Mouse (Mus musculus): Measurements from ENCODE around the gene Tfcp2. TPM values are rescaled to one million over a fixed set of nuclear protein-coding genes. Genes with fewer than 3 reads are reported as not detected.

The Tfcp2 gene
- polyA plus RNA-seq, 1 experiment, result 2.1 TPM

DNA sequence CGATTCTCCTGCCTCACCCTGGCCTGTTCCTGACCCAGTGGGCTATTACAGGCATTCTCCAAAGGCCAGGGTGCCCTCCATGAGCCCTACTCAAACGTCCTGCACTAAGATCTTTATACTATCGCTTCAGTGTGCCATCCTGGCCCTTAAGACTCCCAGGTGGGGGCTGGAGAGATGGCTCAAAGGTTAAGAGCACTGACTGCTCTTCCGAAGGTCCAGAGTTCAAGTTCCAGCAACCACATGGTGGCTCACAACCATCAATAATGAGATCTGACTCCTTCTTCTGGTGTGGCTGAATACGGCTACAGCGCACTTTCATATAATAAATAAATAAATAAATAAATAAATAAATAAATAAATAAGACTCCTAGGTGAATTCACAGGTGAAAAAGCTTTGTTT, 41.0 kb upstream of the Tfcp2 start:
- Histone ChIP-seq H3K4me1 (ENCODE audit: control insufficient read depth, insufficient read depth, insufficient read length, low read length) (peaks cover 3% of the 10 kb centered on the region; the same call in 1 of the 2 replicates), H3K27me3 (ENCODE audit: control insufficient read depth, insufficient read depth, low read length) (no peaks in the 10 kb centered on the region), H3K4me3 (ENCODE audit: low read depth, low read length) (no peak overlapping the region), H3K27ac (ENCODE audit: insufficient read depth, low read depth, low read length) (no peak overlapping the region), H3K36me3 (ENCODE audit: control insufficient read depth, insufficient read depth, low read length) (no peaks in the 10 kb centered on the region)
- TF ChIP-seq POLR2A (IDR thresholded peaks at IDR 0.05; ENCODE audit: low read depth, low read length) (no peak), CTCF (IDR thresholded peaks at IDR 0.05; ENCODE audit: extremely low read depth, insufficient read length, insufficient replicate concordance, low read depth, low read length) (no peak)
- WGBS, result 48% methylated on average over 6 of the region's 6 CpGs

DNA sequence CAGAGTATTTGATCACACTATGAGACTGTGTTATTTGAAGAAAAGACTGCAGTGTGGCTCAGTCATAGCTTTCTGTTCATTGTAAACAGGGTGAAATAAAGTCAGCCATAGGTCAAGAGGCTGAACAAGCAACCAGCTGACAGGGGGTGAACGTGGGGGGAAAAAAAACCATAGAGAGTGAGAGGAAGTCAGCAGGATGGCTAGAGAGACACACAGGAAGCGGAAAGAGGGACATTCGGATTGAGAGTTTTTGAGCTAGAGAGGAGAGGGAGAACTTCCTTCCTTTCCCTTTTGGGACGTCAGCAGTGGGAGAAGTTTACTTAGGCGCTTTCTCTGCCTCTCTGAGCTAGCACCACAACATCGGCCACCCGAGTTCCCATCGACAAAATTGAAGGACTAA, 38.6 kb upstream of the Tfcp2 start:
- H3K27me3 ChIP-seq (ENCODE audit: control insufficient read depth, insufficient read depth, low read length), result no peaks in the 10 kb centered on the region
- H3K4me1 ChIP-seq (ENCODE audit: control insufficient read depth, insufficient read depth, insufficient read length, low read length), result peaks cover 3% of the 10 kb centered on the region; the same call in 1 of the 2 replicates
- TF ChIP-seq CTCF (IDR thresholded peaks at IDR 0.05; ENCODE audit: extremely low read depth, insufficient read length, insufficient replicate concordance, low read depth, low read length) (no peak), POLR2A (IDR thresholded peaks at IDR 0.05; ENCODE audit: low read depth, low read length) (no peak)
- H3K4me3 ChIP-seq (ENCODE audit: low read depth, low read length), result no peak overlapping the region
- no peak overlapping the region for H3K27ac ChIP-seq (ENCODE audit: insufficient read depth, low read depth, low read length)
- H3K36me3 ChIP-seq (ENCODE audit: control insufficient read depth, insufficient read depth, low read length), result no peaks in the 10 kb centered on the region
- 72% methylated on average over 8 of the region's 8 CpGs for WGBS

DNA sequence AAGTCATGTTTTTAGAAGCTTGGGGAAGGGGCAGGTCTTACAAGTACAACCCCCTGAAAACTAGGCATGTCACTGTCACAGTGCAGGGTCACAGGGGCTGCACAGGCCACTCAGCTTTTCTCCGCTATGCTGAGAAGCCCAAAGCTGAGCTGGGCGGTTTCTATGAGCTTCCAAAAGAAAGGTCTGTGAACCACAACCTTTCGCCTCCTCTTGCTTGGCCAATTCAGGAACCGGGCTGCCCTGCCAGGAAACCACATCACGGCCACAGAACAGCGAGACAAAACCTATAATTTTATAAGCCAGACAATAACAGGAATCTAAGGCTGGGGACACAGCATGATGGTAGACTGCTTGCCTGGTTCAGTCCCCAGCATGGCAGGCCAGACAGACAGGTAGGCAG, 36.5 kb upstream of the Tfcp2 start:
- H3K4me1 ChIP-seq (ENCODE audit: control insufficient read depth, insufficient read depth, insufficient read length, low read length), result peaks cover 3% of the 10 kb centered on the region; the same call in 1 of the 2 replicates
- H3K36me3 ChIP-seq (ENCODE audit: control insufficient read depth, insufficient read depth, low read length), result no peaks in the 10 kb centered on the region
- 81% methylated on average over 6 of the region's 6 CpGs for WGBS
- H3K27me3 ChIP-seq (ENCODE audit: control insufficient read depth, insufficient read depth, low read length), result no peaks in the 10 kb centered on the region
- TF ChIP-seq POLR2A (IDR thresholded peaks at IDR 0.05; ENCODE audit: low read depth, low read length) (no peak), CTCF (IDR thresholded peaks at IDR 0.05; ENCODE audit: extremely low read depth, insufficient read length, insufficient replicate concordance, low read depth, low read length) (no peak)
- H3K27ac ChIP-seq (ENCODE audit: insufficient read depth, low read depth, low read length), result no peak overlapping the region
- H3K4me3 ChIP-seq (ENCODE audit: low read depth, low read length), result no peak overlapping the region

DNA sequence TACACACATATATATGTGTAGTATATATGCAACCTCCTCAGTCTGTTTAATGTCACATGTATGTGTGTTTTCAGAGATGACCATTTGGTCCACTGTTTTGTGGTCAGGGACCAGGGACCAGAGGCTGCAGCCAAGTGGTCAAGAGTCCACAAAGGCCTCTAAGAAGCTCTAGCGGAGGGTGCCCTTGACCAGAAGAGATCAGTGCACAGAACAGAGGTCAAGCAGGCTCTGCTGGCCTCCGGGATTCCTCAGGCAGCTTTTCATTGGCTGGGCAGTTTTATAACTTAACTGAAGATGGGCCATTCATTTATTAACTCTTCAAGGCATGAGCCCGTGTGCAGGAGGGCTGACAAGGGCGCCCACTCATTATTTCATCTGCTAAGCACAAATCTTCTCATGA, 35.4 kb upstream of the Tfcp2 start:
- no peak for TF ChIP-seq POLR2A (IDR thresholded peaks at IDR 0.05; ENCODE audit: low read depth, low read length)
- TF ChIP-seq CTCF (IDR thresholded peaks at IDR 0.05; ENCODE audit: extremely low read depth, insufficient read length, insufficient replicate concordance, low read depth, low read length), result no peak
- Histone ChIP-seq H3K27ac (ENCODE audit: insufficient read depth, low read depth, low read length) (no peak overlapping the region), H3K4me1 (ENCODE audit: control insufficient read depth, insufficient read depth, insufficient read length, low read length) (no peaks in the 10 kb centered on the region), H3K27me3 (ENCODE audit: control insufficient read depth, insufficient read depth, low read length) (no peaks in the 10 kb centered on the region), H3K4me3 (ENCODE audit: low read depth, low read length) (no peak overlapping the region), H3K36me3 (ENCODE audit: control insufficient read depth, insufficient read depth, low read length) (no peaks in the 10 kb centered on the region)
- 80% methylated on average over 4 of the region's 4 CpGs for WGBS

DNA sequence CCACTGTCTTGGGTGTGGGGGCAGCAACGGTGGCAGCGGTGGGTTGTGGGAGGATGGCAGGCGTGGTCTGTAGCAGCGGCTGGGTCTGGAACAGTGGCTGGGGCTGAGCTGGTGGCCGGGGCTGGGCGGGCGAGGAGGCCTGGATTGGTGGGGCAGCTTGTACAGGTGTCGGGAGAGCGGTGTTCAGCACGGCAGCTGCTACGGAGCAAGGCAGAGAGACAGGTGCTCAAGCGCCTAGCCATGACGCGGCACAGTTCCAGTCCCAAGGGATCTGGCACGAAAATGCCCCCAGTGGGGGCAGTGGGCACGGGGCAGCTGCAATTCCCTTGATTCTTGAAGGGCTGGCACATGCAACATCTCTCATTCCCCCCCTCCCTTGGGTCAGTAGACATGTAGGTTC, 34.1 kb upstream of the Tfcp2 start:
- Histone ChIP-seq H3K27ac (ENCODE audit: insufficient read depth, low read depth, low read length) (no peak overlapping the region), H3K4me3 (ENCODE audit: low read depth, low read length) (no peak overlapping the region), H3K4me1 (ENCODE audit: control insufficient read depth, insufficient read depth, insufficient read length, low read length) (no peaks in the 10 kb centered on the region), H3K27me3 (ENCODE audit: control insufficient read depth, insufficient read depth, low read length) (no peaks in the 10 kb centered on the region), H3K36me3 (ENCODE audit: control insufficient read depth, insufficient read depth, low read length) (no peaks in the 10 kb centered on the region)
- TF ChIP-seq POLR2A (IDR thresholded peaks at IDR 0.05; ENCODE audit: low read depth, low read length) (no peak), CTCF (IDR thresholded peaks at IDR 0.05; ENCODE audit: extremely low read depth, insufficient read length, insufficient replicate concordance, low read depth, low read length) (no peak)
- WGBS, result 94% methylated on average over 16 of the region's 16 CpGs

DNA sequence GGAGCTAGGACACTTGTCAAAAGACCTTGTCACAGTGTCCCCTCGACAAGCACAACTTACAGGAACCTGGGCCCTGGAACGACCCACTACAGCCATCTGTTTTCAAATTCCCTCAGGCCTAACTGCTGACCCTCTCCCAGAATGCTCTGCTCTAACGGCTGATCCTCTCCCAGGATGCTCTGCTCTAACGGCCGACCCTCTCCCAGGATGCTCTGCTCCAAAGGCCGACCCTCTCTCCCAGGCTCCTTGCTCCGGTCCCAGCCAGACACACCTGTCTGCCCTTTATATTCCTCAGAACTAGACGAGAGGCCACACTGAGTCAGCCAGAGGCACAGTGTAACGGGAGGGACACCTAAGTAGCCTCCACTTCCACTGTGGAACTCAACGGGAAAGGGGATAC, 28.3 kb upstream of the Tfcp2 start:
- no peaks in the 10 kb centered on the region for H3K27me3 ChIP-seq (ENCODE audit: control insufficient read depth, insufficient read depth, low read length)
- no peak overlapping the region for H3K4me3 ChIP-seq (ENCODE audit: low read depth, low read length)
- peaks cover under 1% of the 10 kb centered on the region; the same call in 1 of the 2 replicates for H3K4me1 ChIP-seq (ENCODE audit: control insufficient read depth, insufficient read depth, insufficient read length, low read length)
- TF ChIP-seq CTCF (IDR thresholded peaks at IDR 0.05; ENCODE audit: extremely low read depth, insufficient read length, insufficient replicate concordance, low read depth, low read length) (no peak), POLR2A (IDR thresholded peaks at IDR 0.05; ENCODE audit: low read depth, low read length) (no peak)
- H3K36me3 ChIP-seq (ENCODE audit: control insufficient read depth, insufficient read depth, low read length), result no peaks in the 10 kb centered on the region
- no peak overlapping the region for H3K27ac ChIP-seq (ENCODE audit: insufficient read depth, low read depth, low read length)
- WGBS, result 86% methylated on average over 10 of the region's 10 CpGs

DNA sequence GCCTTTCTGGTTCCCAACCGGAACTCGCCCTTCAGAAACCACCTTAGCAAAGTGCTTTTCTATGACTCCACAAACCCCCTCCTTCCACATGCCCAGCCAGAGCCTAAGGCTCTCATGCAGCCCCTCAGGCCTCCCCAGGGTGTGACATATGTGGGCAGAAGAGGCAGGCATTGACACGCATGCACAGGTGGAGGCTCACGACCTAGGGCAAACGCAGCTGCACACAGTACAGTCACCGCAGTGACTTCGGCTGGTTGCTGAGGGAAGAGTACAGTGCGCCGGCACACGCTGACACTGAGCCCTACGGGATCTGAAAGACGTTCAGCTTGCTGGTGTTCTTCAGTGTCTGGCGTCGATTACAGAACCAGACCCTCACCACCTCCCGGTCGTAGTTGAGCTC, 26.2 kb upstream of the Tfcp2 start:
- Histone ChIP-seq H3K4me3 (ENCODE audit: low read depth, low read length) (no peak overlapping the region), H3K27me3 (ENCODE audit: control insufficient read depth, insufficient read depth, low read length) (no peaks in the 10 kb centered on the region), H3K36me3 (ENCODE audit: control insufficient read depth, insufficient read depth, low read length) (no peaks in the 10 kb centered on the region), H3K4me1 (ENCODE audit: control insufficient read depth, insufficient read depth, insufficient read length, low read length) (peaks cover 2% of the 10 kb centered on the region; the same call in 1 of the 2 replicates), H3K27ac (ENCODE audit: insufficient read depth, low read depth, low read length) (no peak overlapping the region)
- TF ChIP-seq POLR2A (IDR thresholded peaks at IDR 0.05; ENCODE audit: low read depth, low read length) (no peak), CTCF (IDR thresholded peaks at IDR 0.05; ENCODE audit: extremely low read depth, insufficient read length, insufficient replicate concordance, low read depth, low read length) (no peak)
- 87% methylated on average over 16 of the region's 16 CpGs for WGBS

Measured in small intestine, adult 2 months (tissue).